Mouse (Mus musculus): ENCODE data around the gene Tesmin.

DNA sequence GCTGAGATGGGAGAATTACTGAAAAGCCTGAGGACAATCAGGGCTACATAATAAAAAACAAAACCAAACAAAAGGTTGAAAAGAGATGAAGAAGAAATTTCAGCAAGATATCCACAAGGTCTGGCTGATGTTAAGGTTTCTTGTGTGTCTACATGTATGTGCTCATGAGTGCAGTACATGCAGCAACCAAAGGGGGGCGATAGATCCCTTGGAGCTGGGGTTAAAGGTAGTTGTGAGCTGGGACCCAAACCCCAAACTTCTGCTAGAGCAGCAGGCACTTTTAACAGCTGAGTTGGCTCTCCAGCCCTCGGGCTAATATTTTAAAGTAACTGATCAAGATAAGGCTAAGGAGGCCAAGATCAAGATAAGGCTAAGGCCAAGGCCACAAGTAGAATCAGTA is 14.6 kb upstream of the Tesmin start:
- TF ChIP-seq CTCF (IDR thresholded peaks at IDR 0.05; ENCODE audit: borderline replicate concordance, extremely low read depth, insufficient read depth, insufficient read length) (peak; percentile 34; the same call in 1 of the 2 replicates), POLR2A (IDR thresholded peaks at IDR 0.05; ENCODE audit: borderline replicate concordance, extremely low read depth, insufficient read depth, insufficient read length, poor library complexity, severe bottlenecking) (no peak)
